11 mouse cellular contexts compared by ENCODE assay signal in genomic region chr9:37568605-37569214, GRCm38 (mm10). TPM values are rescaled to one million over a fixed set of nuclear protein-coding genes. Genes with fewer than 3 reads are reported as not detected.
A peak's percentile ranks its signal among the peaks of the same experiment; 100 is the strongest.
DNase-seq lines count a peak whose midpoint lies in the region; ATAC-seq and TF ChIP-seq lines count a peak whose summit lies in the region.
"Had no signal": no experiment of that assay in that cellular context is flagged by ENCODE, and none has a peak within 500 bp of the region (broad histone marks: within the 10 kb centered on the region; RNA-seq: fewer than 3 reads in every experiment).

No protein-coding gene starts in this region.

- no peak for TF ChIP-seq CTCF in heart, adult 2 months (IDR thresholded peaks at IDR 0.05)
- no peak for TF ChIP-seq CTCF in lung, postnatal 0 days (IDR thresholded peaks at IDR 0.05)
- no peak for TF ChIP-seq CTCF in small intestine, adult 2 months (IDR thresholded peaks at IDR 0.05; ENCODE audit: extremely low read depth, insufficient read length, insufficient replicate concordance, low read depth, low read length)

- no peak for TF ChIP-seq POLR2A in heart, adult 2 months (IDR thresholded peaks at IDR 0.05; ENCODE audit: insufficient read depth, low read depth, low read length)
- TF ChIP-seq POLR2A in small intestine, adult 2 months (IDR thresholded peaks at IDR 0.05; ENCODE audit: low read depth, low read length) = no peak; the same call in 1 of the 2 replicates

- no peaks in the 10 kb centered on the region for H3K79me2 ChIP-seq in heart, adult 2 months (replicated peaks; ENCODE audit: control insufficient read depth, insufficient read depth, low read length)

- intact Hi-C loops in heart, adult 2 months (cut with DNase I) = loop anchor here (1.0 to 2.0 kb wide), 2 partner anchors 38 to 44 kb away; partner anchors contain the start of gene Spa17
- intact Hi-C loops in heart, postnatal 36 days (cut with DNase I) = loop anchor here (5.0 kb wide), 1 partner anchor 44 kb away; the partner anchor contains the start of gene Spa17

- no peak overlapping the region for H3K9ac ChIP-seq in heart, adult 2 months (ENCODE audit: low read depth, low read length)
- H3K9ac ChIP-seq in lung, postnatal 0 days (replicated peaks; ENCODE audit: low read depth) = no peak overlapping the region
- H3K9ac ChIP-seq in kidney, embryonic 15.5 days = no peak overlapping the region
- H3K9ac ChIP-seq: limb, embryonic 15.5 days had no signal

- H3K4me2 ChIP-seq in lung, postnatal 0 days (replicated peaks; ENCODE audit: low read depth, low read length) = peak overlapping the region; percentile 33; the same call in 1 of the 2 replicates
- peak overlapping the region; percentile 55 for H3K4me2 ChIP-seq in kidney, embryonic 15.5 days

- no peak for DNase-seq in heart, adult 2 months
- no peak for DNase-seq in heart, postnatal 36 days
- no peak for DNase-seq in lung, postnatal 0 days (ENCODE audit: low spot score)
- DNase-seq in lung, postnatal 10 days = no peak
- DNase-seq in layer of hippocampus, postnatal 25 days (ENCODE audit: extremely low spot score in 1 of 2, low spot score in 1 of 2) = no peak
- DNase-seq in ovary, postnatal 36 days (ENCODE audit: low spot score) = no peak
- DNase-seq: thymus, adult 18-20 months had no signal

- H3K4me3 ChIP-seq in heart, adult 2 months = no peak overlapping the region; the same call in 1 of the 2 replicates
- no peak overlapping the region for H3K4me3 ChIP-seq in lung, postnatal 0 days (ENCODE audit: low read depth, low read length)
- H3K4me3 ChIP-seq in kidney, embryonic 15.5 days (replicated peaks) = no peak overlapping the region
- H3K4me3 ChIP-seq in small intestine, adult 2 months (ENCODE audit: low read depth, low read length) = peak overlapping the region; percentile 21; the same call in 1 of the 2 replicates
- H3K4me3 ChIP-seq: limb, embryonic 15.5 days had no signal

- peaks cover 6% of the 10 kb centered on the region for H3K4me1 ChIP-seq in heart, adult 2 months (ENCODE audit: control insufficient read depth, insufficient read depth, low read length)
- peaks cover 7% of the 10 kb centered on the region; the same call in 1 of the 2 replicates for H3K4me1 ChIP-seq in lung, postnatal 0 days (ENCODE audit: insufficient read depth, low read depth, low read length)
- H3K4me1 ChIP-seq in kidney, embryonic 15.5 days = peaks cover 19% of the 10 kb centered on the region
- peaks cover 16% of the 10 kb centered on the region for H3K4me1 ChIP-seq in small intestine, adult 2 months (ENCODE audit: control insufficient read depth, insufficient read depth, insufficient read length, low read length)

- 0 out of 2 replicates have a peak, but pooled peaks have one; percentile 38 for ATAC-seq in lung, postnatal 0 days
- ATAC-seq in kidney, embryonic 15.5 days (replicated peaks; ENCODE audit: low FRiP score) = peak; percentile 51

- no peaks in the 10 kb centered on the region for H3K27me3 ChIP-seq in heart, adult 2 months (ENCODE audit: control insufficient read depth, insufficient read depth, low read length)
- no peaks in the 10 kb centered on the region for H3K27me3 ChIP-seq in lung, postnatal 0 days (replicated peaks; ENCODE audit: insufficient read depth, low read length)
- no peaks in the 10 kb centered on the region for H3K27me3 ChIP-seq in kidney, embryonic 15.5 days
- no peaks in the 10 kb centered on the region; the same call in 1 of the 2 replicates for H3K27me3 ChIP-seq in small intestine, adult 2 months (ENCODE audit: control insufficient read depth, insufficient read depth, low read length)

- TF ChIP-seq EP300 in heart, adult 2 months (IDR thresholded peaks at IDR 0.05; ENCODE audit: insufficient read depth, low read depth, low read length) = no peak
- TF ChIP-seq EP300 in lung, postnatal 0 days (IDR thresholded peaks at IDR 0.05) = no peak

- no peaks in the 10 kb centered on the region for H3K36me3 ChIP-seq in heart, adult 2 months (ENCODE audit: control insufficient read depth, insufficient read depth, low read length)
- no peaks in the 10 kb centered on the region for H3K36me3 ChIP-seq in lung, postnatal 0 days (ENCODE audit: insufficient read depth, low read length)
- H3K36me3 ChIP-seq in kidney, embryonic 15.5 days = no peaks in the 10 kb centered on the region
- H3K36me3 ChIP-seq in small intestine, adult 2 months (ENCODE audit: control insufficient read depth, insufficient read depth, low read length) = no peaks in the 10 kb centered on the region
- H3K36me3 ChIP-seq: limb, embryonic 15.5 days had no signal

- H3K27ac ChIP-seq in heart, adult 2 months = peak overlapping the region; percentile 70
- H3K27ac ChIP-seq in lung, postnatal 0 days (ENCODE audit: low read length) = peak overlapping the region; percentile 12; the same call in 1 of the 2 replicates
- H3K27ac ChIP-seq in kidney, embryonic 15.5 days = 0 out of 2 replicates have a peak overlapping the region, but pooled peaks have one; percentile 15
- peak overlapping the region; percentile 98 for H3K27ac ChIP-seq in small intestine, adult 2 months (ENCODE audit: insufficient read depth, low read depth, low read length)
- H3K27ac ChIP-seq: limb, embryonic 15.5 days had no signal

- H3K9me3 ChIP-seq in lung, postnatal 0 days (ENCODE audit: low read length) = no peaks in the 10 kb centered on the region
- H3K9me3 ChIP-seq in kidney, embryonic 15.5 days (replicated peaks) = no peaks in the 10 kb centered on the region
- H3K9me3 ChIP-seq: limb, embryonic 15.5 days had no signal

- WGBS in heart, adult 2 months = 38% methylated on average over 4 of the region's 4 CpGs
- WGBS in lung, postnatal 0 days = 29% methylated on average over 4 of the region's 4 CpGs
- 39% methylated on average over 4 of the region's 4 CpGs for WGBS in kidney, embryonic 15.5 days
- WGBS in small intestine, adult 2 months = 12% methylated on average over 4 of the region's 4 CpGs

RNA-seq across cellular contexts. Expression of gene Siae, which starts 13.2 kb away (rescaled TPM):
- 1 to 10 TPM; 7.7 to 8.2 TPM for total RNA-seq in heart, adult 2 months (2021)
- 7.7 and 18.7 TPM in 2 replicates for polyA plus RNA-seq in heart, adult 2 months (2012; rRNA removed)
- total RNA-seq in heart, postnatal 36 days (2021) = 1 to 10 TPM; 9.6 to 9.7 TPM
- 7.7 and 9.9 TPM in 2 replicates for polyA plus RNA-seq in lung, postnatal 0 days (2015; fragmentation: Nextera tagmentation; extraction: Ambion mirVana)
- polyA plus RNA-seq in kidney, embryonic 15.5 days (2015; fragmentation: Nextera tagmentation; extraction: Ambion mirVana) = 9.5 and 9.6 TPM in 2 replicates
- 2.7 and 8.0 TPM in 2 replicates for polyA plus RNA-seq in small intestine, adult 2 months (2012; rRNA removed)
- 10 to 100 TPM; 11.7 to 12.3 TPM for total RNA-seq in layer of hippocampus, postnatal 25 days (2021)

RNA-seq across cellular contexts. Expression of gene Nrgn, which starts 16.0 kb away (rescaled TPM):
- 10 to 100 TPM in 1 of 2 experiments, 1 to 10 TPM in 1; 4.0 to 27.2 TPM for total RNA-seq in heart, adult 2 months (2021)
- polyA plus RNA-seq in heart, adult 2 months (2012; rRNA removed) = 8.6 and 21.7 TPM in 2 replicates
- total RNA-seq in heart, postnatal 36 days (2021) = 1 to 10 TPM; 4.5 to 6.1 TPM
- polyA plus RNA-seq in lung, postnatal 0 days (2015; fragmentation: Nextera tagmentation; extraction: Ambion mirVana) = 4.0 and 4.2 TPM in 2 replicates
- polyA plus RNA-seq in kidney, embryonic 15.5 days (2015; fragmentation: Nextera tagmentation; extraction: Ambion mirVana) = 3.4 and 4.2 TPM in 2 replicates
- 3.1 and 7.8 TPM in 2 replicates for polyA plus RNA-seq in small intestine, adult 2 months (2012; rRNA removed)
- total RNA-seq in layer of hippocampus, postnatal 25 days (2021) = 1,000 to 10,000 TPM; 1,702 to 1,721 TPM

RNA-seq across cellular contexts. Expression of gene Vsig2, which starts 29.7 kb away (rescaled TPM):
- total RNA-seq in heart, adult 2 months (2021) = 1 to 10 TPM; 2.5 to 4.9 TPM
- polyA plus RNA-seq in heart, adult 2 months (2012; rRNA removed) = 16.0 and 21.1 TPM in 2 replicates
- total RNA-seq in heart, postnatal 36 days (2021) = 1 to 10 TPM; 4.0 to 4.7 TPM
- polyA plus RNA-seq in lung, postnatal 0 days (2015; fragmentation: Nextera tagmentation; extraction: Ambion mirVana) = 85.6 and 94.9 TPM in 2 replicates
- 0.91 and 1.4 TPM in 2 replicates for polyA plus RNA-seq in kidney, embryonic 15.5 days (2015; fragmentation: Nextera tagmentation; extraction: Ambion mirVana)
- 2.7 and 56.1 TPM in 2 replicates for polyA plus RNA-seq in small intestine, adult 2 months (2012; rRNA removed)
- total RNA-seq in layer of hippocampus, postnatal 25 days (2021) = 1 to 10 TPM; 2.8 to 4.4 TPM
- total RNA-seq: monocyte, adult 5-6 weeks had no signal

RNA-seq across cellular contexts. Expression of gene Esam, which starts 40.8 kb away (rescaled TPM):
- 10 to 100 TPM; 58.5 to 81.3 TPM for total RNA-seq in heart, adult 2 months (2021)
- 77.1 and 87.2 TPM in 2 replicates for polyA plus RNA-seq in heart, adult 2 months (2012; rRNA removed)
- 10 to 100 TPM; 66.9 to 79.2 TPM for total RNA-seq in heart, postnatal 36 days (2021)
- polyA plus RNA-seq in lung, postnatal 0 days (2015; fragmentation: Nextera tagmentation; extraction: Ambion mirVana) = 256 and 260 TPM in 2 replicates
- 72.7 and 76.5 TPM in 2 replicates for polyA plus RNA-seq in kidney, embryonic 15.5 days (2015; fragmentation: Nextera tagmentation; extraction: Ambion mirVana)
- 10.1 and 13.6 TPM in 2 replicates for polyA plus RNA-seq in small intestine, adult 2 months (2012; rRNA removed)
- total RNA-seq in layer of hippocampus, postnatal 25 days (2021) = 10 to 100 TPM; 17.2 to 17.8 TPM
- total RNA-seq: monocyte, adult 5-6 weeks had no signal

RNA-seq across cellular contexts. Expression of gene Spa17, which starts 44.8 kb away (rescaled TPM):
- total RNA-seq in heart, adult 2 months (2021) = 1 to 10 TPM; 1.9 to 3.8 TPM
- polyA plus RNA-seq in heart, adult 2 months (2012; rRNA removed) = 1.6 and 2.3 TPM in 2 replicates
- total RNA-seq in heart, postnatal 36 days (2021) = 1 to 10 TPM; 2.6 to 2.7 TPM
- polyA plus RNA-seq in lung, postnatal 0 days (2015; fragmentation: Nextera tagmentation; extraction: Ambion mirVana) = 19.2 and 21.6 TPM in 2 replicates
- 6.6 and 6.7 TPM in 2 replicates for polyA plus RNA-seq in kidney, embryonic 15.5 days (2015; fragmentation: Nextera tagmentation; extraction: Ambion mirVana)
- 0.39 and 0.42 TPM in 2 replicates for polyA plus RNA-seq in small intestine, adult 2 months (2012; rRNA removed)
- total RNA-seq in layer of hippocampus, postnatal 25 days (2021) = 1 to 10 TPM; 2.3 to 2.8 TPM
- total RNA-seq: monocyte, adult 5-6 weeks had no signal

Comparison
In these comparisons a context has a peak if more than half of its experiments do, and no peak if none do; other contexts are left out.
1. H3K27ac ChIP-seq: peak in every context shown above with its lines; median percentile 98 in small intestine, adult 2 months; 70 in heart, adult 2 months; 15 in kidney, embryonic 15.5 days; 12 in lung, postnatal 0 days.